In the genomic region with DNA sequence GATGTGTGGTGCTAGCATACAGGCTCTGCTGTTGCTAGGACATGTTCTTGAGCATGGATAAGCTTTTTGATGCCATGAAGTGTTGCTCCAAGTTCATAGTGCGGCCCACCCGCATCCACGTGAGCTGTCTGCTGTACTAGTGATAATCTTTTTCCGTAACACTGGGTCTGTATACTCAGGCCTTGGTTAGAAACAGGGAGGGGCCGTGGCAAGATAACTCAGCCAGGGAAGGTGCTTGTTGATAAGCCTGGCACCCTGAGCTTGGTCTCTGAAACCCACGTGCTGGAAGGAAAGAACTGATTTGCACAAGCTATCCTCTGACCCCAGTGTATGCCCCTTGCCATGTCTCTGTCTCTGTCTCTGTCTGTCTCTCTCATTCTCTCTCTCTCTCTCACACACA, we compare ENCODE assay signal across 15 mouse cellular contexts. TPM values are rescaled to one million over a fixed set of nuclear protein-coding genes. Genes with fewer than 3 reads are reported as not detected.
DNase-seq lines count a peak whose midpoint lies in the region; ATAC-seq and TF ChIP-seq lines count a peak whose summit lies in the region.
"Had no signal": no experiment of that assay in that cellular context is flagged by ENCODE, and none has a peak within 500 bp of the region (broad histone marks: within the 10 kb centered on the region; RNA-seq: fewer than 3 reads in every experiment).

No protein-coding gene starts in this region.

- H3K79me2 ChIP-seq in heart, adult 2 months (replicated peaks; ENCODE audit: control insufficient read depth, insufficient read depth, low read length) = no peaks in the 10 kb centered on the region

- peak overlapping the region; percentile 37 for H3K27ac ChIP-seq in heart, adult 2 months
- H3K27ac ChIP-seq in heart, embryonic 16.5 days (ENCODE audit: low read length) = peak overlapping the region; percentile 72
- H3K27ac ChIP-seq in liver, embryonic 16.5 days (ENCODE audit: low read length) = no peak overlapping the region
- no peak overlapping the region for H3K27ac ChIP-seq in midbrain, embryonic 11.5 days (ENCODE audit: low read depth, low read length)
- H3K27ac ChIP-seq: forebrain, embryonic 10.5 days; limb, embryonic 12.5 days had no signal

- intact Hi-C loops in heart, adult 2 months (cut with DNase I) = no loop called here
- intact Hi-C loops in heart, postnatal 14 days (cut with DNase I) = loop anchor here (5.0 kb wide), 1 partner anchor 33 kb away; no protein-coding TSS in a partner anchor

- H3K4me3 ChIP-seq in heart, adult 2 months = no peak overlapping the region
- no peak overlapping the region for H3K4me3 ChIP-seq in heart, embryonic 16.5 days (ENCODE audit: low read length)
- H3K4me3 ChIP-seq in liver, embryonic 16.5 days (ENCODE audit: low read depth, low read length) = no peak overlapping the region
- no peak overlapping the region for H3K4me3 ChIP-seq in midbrain, embryonic 11.5 days (ENCODE audit: low read depth, low read length)
- H3K4me3 ChIP-seq: forebrain, embryonic 10.5 days; limb, embryonic 12.5 days had no signal

- no peaks in the 10 kb centered on the region for H3K27me3 ChIP-seq in heart, adult 2 months (ENCODE audit: control insufficient read depth, insufficient read depth, low read length)
- H3K27me3 ChIP-seq in heart, embryonic 16.5 days (ENCODE audit: control insufficient read depth, insufficient read depth, low read length) = no peaks in the 10 kb centered on the region
- H3K27me3 ChIP-seq in liver, embryonic 16.5 days (ENCODE audit: control insufficient read depth, insufficient read depth, low read depth, low read length) = no peaks in the 10 kb centered on the region
- H3K27me3 ChIP-seq in midbrain, embryonic 11.5 days (ENCODE audit: control insufficient read depth, insufficient read depth, low read length) = no peaks in the 10 kb centered on the region
- H3K27me3 ChIP-seq: limb, embryonic 12.5 days had no signal

- TF ChIP-seq EP300 in heart, adult 2 months (IDR thresholded peaks at IDR 0.05; ENCODE audit: insufficient read depth, low read depth, low read length) = 0 out of 2 replicates have a peak, but pooled peaks have one; percentile 8

- WGBS in heart, adult 2 months = 49% methylated on average over 6 of the region's 6 CpGs
- WGBS in heart, embryonic 16.5 days = 35% methylated on average over 6 of the region's 6 CpGs
- WGBS in liver, embryonic 16.5 days (ENCODE audit: insufficient replicate concordance) = 28% methylated on average over 6 of the region's 6 CpGs
- 92% methylated on average over 6 of the region's 6 CpGs for WGBS in midbrain, embryonic 11.5 days

- ATAC-seq in heart, embryonic 16.5 days (replicated peaks; ENCODE audit: extremely low read depth, insufficient read depth, low FRiP score) = peak; percentile 57
- peak; percentile 92 for ATAC-seq in liver, embryonic 16.5 days (ENCODE audit: low read depth)
- no peak for ATAC-seq in midbrain, embryonic 11.5 days (ENCODE audit: low FRiP score)

- TF ChIP-seq POLR2A in heart, adult 2 months (IDR thresholded peaks at IDR 0.05; ENCODE audit: insufficient read depth, low read depth, low read length) = no peak

- DNase-seq in heart, adult 2 months = peak in 1 of 2 experiments; percentile 18
- no peak for DNase-seq in heart, postnatal 14 days
- peak; percentile 65 for DNase-seq in MEL-GATA-1-ER (ENCODE audit: extremely low read depth, low read depth)
- DNase-seq in urinary bladder, postnatal 14 days (ENCODE audit: low spot score) = no peak
- DNase-seq in right cerebral cortex, postnatal 4 days = no peak
- DNase-seq in midbrain, embryonic 11.5 days (ENCODE audit: low spot score, missing footprints) = no peak
- DNase-seq: cerebellum, adult 18-20 months; gastrocnemius, postnatal 25 days; kidney, adult 18-20 months; right cerebral cortex, postnatal 14 days had no signal

- H3K36me3 ChIP-seq in heart, adult 2 months (ENCODE audit: control insufficient read depth, insufficient read depth, low read length) = no peaks in the 10 kb centered on the region
- H3K36me3 ChIP-seq in heart, embryonic 16.5 days (ENCODE audit: control insufficient read depth, insufficient read depth) = peaks cover 24% of the 10 kb centered on the region
- H3K36me3 ChIP-seq in liver, embryonic 16.5 days (ENCODE audit: control insufficient read depth, insufficient read depth) = no peaks in the 10 kb centered on the region
- H3K36me3 ChIP-seq in midbrain, embryonic 11.5 days (ENCODE audit: control insufficient read depth, insufficient read depth, low read length) = no peaks in the 10 kb centered on the region; the same call in 1 of the 2 replicates

- peaks cover 5% of the 10 kb centered on the region; the same call in 1 of the 2 replicates for H3K4me1 ChIP-seq in heart, adult 2 months (ENCODE audit: control insufficient read depth, insufficient read depth, low read length)
- H3K4me1 ChIP-seq in heart, embryonic 16.5 days (ENCODE audit: control insufficient read depth, insufficient read depth, low read length) = peaks cover 35% of the 10 kb centered on the region
- H3K4me1 ChIP-seq in liver, embryonic 16.5 days (ENCODE audit: control insufficient read depth, low read depth, low read length) = peaks cover 15% of the 10 kb centered on the region
- no peaks in the 10 kb centered on the region for H3K4me1 ChIP-seq in midbrain, embryonic 11.5 days (ENCODE audit: control insufficient read depth, insufficient read depth, low read length)
- H3K4me1 ChIP-seq: forebrain, embryonic 10.5 days; limb, embryonic 12.5 days had no signal

- H3K9ac ChIP-seq in heart, adult 2 months (ENCODE audit: low read depth, low read length) = no peak overlapping the region
- H3K9ac ChIP-seq in heart, embryonic 16.5 days (ENCODE audit: low read length) = no peak overlapping the region; the same call in 1 of the 2 replicates
- H3K9ac ChIP-seq in liver, embryonic 16.5 days (ENCODE audit: low read depth, low read length) = no peak overlapping the region
- H3K9ac ChIP-seq in midbrain, embryonic 11.5 days (ENCODE audit: low read length) = no peak overlapping the region
- H3K9ac ChIP-seq: limb, embryonic 12.5 days had no signal

- H3K9me3 ChIP-seq in heart, embryonic 16.5 days (replicated peaks; ENCODE audit: control insufficient read depth, low read length) = no peaks in the 10 kb centered on the region
- no peaks in the 10 kb centered on the region for H3K9me3 ChIP-seq in liver, embryonic 16.5 days (replicated peaks; ENCODE audit: control insufficient read depth, low read length)
- no peaks in the 10 kb centered on the region for H3K9me3 ChIP-seq in midbrain, embryonic 11.5 days (ENCODE audit: control insufficient read depth, low read length)
- H3K9me3 ChIP-seq: forebrain, embryonic 10.5 days had no signal

- H3K4me2 ChIP-seq in heart, embryonic 16.5 days (ENCODE audit: low read depth, low read length) = no peak overlapping the region
- H3K4me2 ChIP-seq in liver, embryonic 16.5 days (ENCODE audit: low read depth, low read length) = no peak overlapping the region
- H3K4me2 ChIP-seq in midbrain, embryonic 11.5 days = no peak overlapping the region
- H3K4me2 ChIP-seq: limb, embryonic 12.5 days had no signal

- no peak for TF ChIP-seq CTCF in heart, adult 2 months (IDR thresholded peaks at IDR 0.05)

RNA-seq across cellular contexts. Expression of a gene that starts 47.9 kb away (rescaled TPM):
- 10 to 100 TPM; 29.4 to 35.5 TPM for total RNA-seq in heart, adult 2 months (2021)
- polyA plus RNA-seq in heart, adult 2 months (2012; rRNA removed) = 13.4 and 24.3 TPM in 2 replicates
- total RNA-seq in heart, postnatal 14 days (2021) = 10 to 100 TPM; 17.9 to 18.0 TPM
- 46.9 and 48.4 TPM in 2 replicates for polyA plus RNA-seq in heart, embryonic 16.5 days (2015; fragmentation: Nextera tagmentation; extraction: Ambion mirVana)
- 0.14 and 0.18 TPM in 2 replicates for polyA plus RNA-seq in liver, embryonic 16.5 days (2015; fragmentation: Nextera tagmentation; extraction: Ambion mirVana)
- 0.19 and 0.22 TPM in 2 replicates for polyA plus RNA-seq in midbrain, embryonic 11.5 days (2014; fragmentation: Nextera tagmentation; extraction: Ambion mirVana)
- polyA plus RNA-seq: testis, adult 2 months had no signal

Comparison
In these comparisons a context has a peak if more than half of its experiments do, and no peak if none do; other contexts are left out.
1. H3K27ac ChIP-seq: peak in heart, adult 2 months (single experiment) and heart, embryonic 16.5 days (single experiment); none in liver, embryonic 16.5 days (single experiment) and midbrain, embryonic 11.5 days (single experiment).
2. RNA of a gene that starts 47.9 kb away (polyA plus RNA-seq): 46.9 to 48.4 TPM in heart, embryonic 16.5 days and 13.4 to 24.3 TPM in heart, adult 2 months; 0.19 to 0.22 TPM in midbrain, embryonic 11.5 days and 0.14 to 0.18 TPM in liver, embryonic 16.5 days; every median in the first group is over 10 times any median in the second.